Mouse (Mus musculus): ENCODE measurements around the gene Tbpl1. TPM values are rescaled to one million over a fixed set of nuclear protein-coding genes. Genes with fewer than 3 reads are reported as not detected.

Gene Tbpl1
- polyA plus RNA-seq, 2 experiments: 6.5 to 17.6 TPM

DNA sequence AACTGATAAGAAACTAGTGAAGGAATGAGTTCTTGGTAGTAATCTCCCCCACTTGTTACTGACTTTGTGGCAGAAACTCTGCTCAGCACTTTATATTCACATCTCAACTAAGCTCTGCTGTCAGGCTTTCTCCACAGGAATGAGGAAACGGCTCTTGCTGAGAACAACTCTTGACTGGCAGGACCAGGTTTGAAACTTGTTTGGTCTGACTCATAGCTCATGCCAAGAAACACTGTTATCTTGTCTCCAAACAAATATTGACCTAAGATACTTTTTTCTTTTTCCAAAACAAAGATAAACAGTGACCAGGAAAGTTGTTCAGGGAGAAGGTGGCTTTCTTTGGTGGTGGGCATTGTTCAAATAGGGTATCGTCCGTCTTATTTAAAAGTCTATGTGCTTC lies 42.9 kb upstream of the Tbpl1 start:
- ATAC-seq (ENCODE audit: insufficient read depth): no peak
- TF ChIP-seq CTCF (IDR thresholded peaks at IDR 0.05; ENCODE audit: low read depth): no peak
- TF ChIP-seq EP300 (IDR thresholded peaks at IDR 0.05; ENCODE audit: low read depth): no peak

GRCm38 (mm10) chr10:22754240-22754639 lies 22.5 kb upstream of the Tbpl1 start:
- Histone ChIP-seq H3K27me3 (ENCODE audit: control insufficient read depth, insufficient read depth, low read length) (no peaks in the 10 kb centered on the region), H3K4me1 (replicated peaks; ENCODE audit: control insufficient read depth in 2 of 2, insufficient read depth in 2 of 2, low read length in 1 of 2) (no peaks in the 10 kb centered on the region), H3K9me3 (ENCODE audit: control insufficient read depth, low read length) (no peaks in the 10 kb centered on the region), H3K27ac (no peak overlapping the region), H3K36me3 (replicated peaks; ENCODE audit: control insufficient read depth, insufficient read depth, low read depth) (no peaks in the 10 kb centered on the region), H3K9ac (replicated peaks) (no peak overlapping the region), H3K4me3 (ENCODE audit: insufficient read depth in 1 of 2, low read depth in 2 of 2, low read length in 2 of 2) (no peak overlapping the region), H3K4me2 (ENCODE audit: low read depth) (no peak overlapping the region)
- DNase-seq (ENCODE audit: low read depth in 3 of 3, low spot score in 3 of 3): no peak
- TF ChIP-seq CTCF (IDR thresholded peaks at IDR 0.05; ENCODE audit: low read depth) (no peak), EP300 (IDR thresholded peaks at IDR 0.05; ENCODE audit: low read depth) (no peak)
- 79% methylated on average over 1 of the region's 1 CpGs for WGBS (ENCODE audit: insufficient replicate concordance)
- ATAC-seq (ENCODE audit: insufficient read depth): no peak

More for the DNA sequence above, 42.9 kb upstream of the Tbpl1 start:
- Histone ChIP-seq H3K36me3 (replicated peaks; ENCODE audit: control insufficient read depth, insufficient read depth, low read depth) (no peaks in the 10 kb centered on the region), H3K4me3 (ENCODE audit: insufficient read depth in 1 of 2, low read depth in 2 of 2, low read length in 2 of 2) (no peak overlapping the region), H3K9me3 (ENCODE audit: control insufficient read depth, low read length) (no peaks in the 10 kb centered on the region), H3K4me1 (replicated peaks; ENCODE audit: control insufficient read depth in 2 of 2, insufficient read depth in 2 of 2, low read length in 1 of 2) (no peaks in the 10 kb centered on the region), H3K27ac (no peak overlapping the region), H3K27me3 (ENCODE audit: control insufficient read depth, insufficient read depth, low read length) (no peaks in the 10 kb centered on the region), H3K4me2 (ENCODE audit: low read depth) (no peak overlapping the region), H3K9ac (replicated peaks) (no peak overlapping the region)
- WGBS (ENCODE audit: insufficient replicate concordance): 59% methylated on average over 3 of the region's 3 CpGs
- no peak for DNase-seq (ENCODE audit: low read depth in 3 of 3, low spot score in 3 of 3)

GRCm38 (mm10) chr10:22751175-22751682 lies 19.5 kb upstream of the Tbpl1 start:
- no peak for TF ChIP-seq EP300 (IDR thresholded peaks at IDR 0.05; ENCODE audit: low read depth)
- TF ChIP-seq CTCF (IDR thresholded peaks at IDR 0.05; ENCODE audit: low read depth): no peak
- H3K27me3 ChIP-seq (ENCODE audit: control insufficient read depth, insufficient read depth, low read length): no peaks in the 10 kb centered on the region
- no peaks in the 10 kb centered on the region for H3K36me3 ChIP-seq (replicated peaks; ENCODE audit: control insufficient read depth, insufficient read depth, low read depth)
- no peaks in the 10 kb centered on the region for H3K4me1 ChIP-seq (replicated peaks; ENCODE audit: control insufficient read depth in 2 of 2, insufficient read depth in 2 of 2, low read length in 1 of 2)
- DNase-seq (ENCODE audit: low read depth in 3 of 3, low spot score in 3 of 3): no peak
- H3K9me3 ChIP-seq (ENCODE audit: control insufficient read depth, low read length): no peaks in the 10 kb centered on the region
- no peak overlapping the region for H3K4me3 ChIP-seq (ENCODE audit: insufficient read depth in 1 of 2, low read depth in 2 of 2, low read length in 2 of 2)
- no peak overlapping the region for H3K27ac ChIP-seq
- no peak for ATAC-seq (ENCODE audit: insufficient read depth)
- H3K9ac ChIP-seq (replicated peaks): no peak overlapping the region
- H3K4me2 ChIP-seq (ENCODE audit: low read depth): no peak overlapping the region
- WGBS (ENCODE audit: insufficient replicate concordance): 18% methylated on average over 5 of the region's 5 CpGs

GRCm38 (mm10) chr10:22746334-22747322 lies 14.9 kb upstream of the Tbpl1 start:
- no peak overlapping the region for H3K27ac ChIP-seq
- no peak overlapping the region for H3K9ac ChIP-seq (replicated peaks)
- DNase-seq (ENCODE audit: low read depth in 3 of 3, low spot score in 3 of 3): no peak
- TF ChIP-seq CTCF (IDR thresholded peaks at IDR 0.05; ENCODE audit: low read depth): no peak
- TF ChIP-seq EP300 (IDR thresholded peaks at IDR 0.05; ENCODE audit: low read depth): no peak
- H3K27me3 ChIP-seq (ENCODE audit: control insufficient read depth, insufficient read depth, low read length): no peaks in the 10 kb centered on the region
- no peaks in the 10 kb centered on the region for H3K36me3 ChIP-seq (replicated peaks; ENCODE audit: control insufficient read depth, insufficient read depth, low read depth)
- no peak overlapping the region for H3K4me3 ChIP-seq (ENCODE audit: insufficient read depth in 1 of 2, low read depth in 2 of 2, low read length in 2 of 2)
- no peak for ATAC-seq (ENCODE audit: insufficient read depth)
- H3K4me1 ChIP-seq (replicated peaks; ENCODE audit: control insufficient read depth in 2 of 2, insufficient read depth in 2 of 2, low read length in 1 of 2): no peaks in the 10 kb centered on the region
- H3K9me3 ChIP-seq (ENCODE audit: control insufficient read depth, low read length): no peaks in the 10 kb centered on the region
- WGBS (ENCODE audit: insufficient replicate concordance): 51% methylated on average over 13 of the region's 13 CpGs
- no peak overlapping the region for H3K4me2 ChIP-seq (ENCODE audit: low read depth)

- Histone ChIP-seq H3K27me3 (ENCODE audit: control insufficient read depth, insufficient read depth, low read length) (no peaks in the 10 kb centered on the region), H3K4me3 (ENCODE audit: insufficient read depth in 1 of 2, low read depth in 2 of 2, low read length in 2 of 2) (no peak overlapping the region), H3K36me3 (replicated peaks; ENCODE audit: control insufficient read depth, insufficient read depth, low read depth) (no peaks in the 10 kb centered on the region), H3K27ac (no peak overlapping the region), H3K9ac (replicated peaks) (no peak overlapping the region), H3K4me1 (replicated peaks; ENCODE audit: control insufficient read depth in 2 of 2, insufficient read depth in 2 of 2, low read length in 1 of 2) (no peaks in the 10 kb centered on the region), H3K4me2 (ENCODE audit: low read depth) (no peak overlapping the region), H3K9me3 (ENCODE audit: control insufficient read depth, low read length) (no peaks in the 10 kb centered on the region)
- 58% methylated on average over 7 of the region's 7 CpGs for WGBS (ENCODE audit: insufficient replicate concordance)
- no peak for DNase-seq (ENCODE audit: low read depth in 3 of 3, low spot score in 3 of 3)
- TF ChIP-seq EP300 (IDR thresholded peaks at IDR 0.05; ENCODE audit: low read depth): no peak
- no peak for TF ChIP-seq CTCF (IDR thresholded peaks at IDR 0.05; ENCODE audit: low read depth)
- no peak for ATAC-seq (ENCODE audit: insufficient read depth)
Measured at GRCm38 (mm10) chr10:22745922-22746321, 14.2 kb upstream of the Tbpl1 start.

Measured in liver, embryonic 14.5 days (tissue).